Mouse (Mus musculus): Measurements from ENCODE around the gene Dkc1. TPM values are rescaled to one million over a fixed set of nuclear protein-coding genes. Genes with fewer than 3 reads are reported as not detected.

Gene Dkc1
- polyA plus RNA-seq (2012) = 8.1 and 11.1 TPM in 2 replicates

DNA sequence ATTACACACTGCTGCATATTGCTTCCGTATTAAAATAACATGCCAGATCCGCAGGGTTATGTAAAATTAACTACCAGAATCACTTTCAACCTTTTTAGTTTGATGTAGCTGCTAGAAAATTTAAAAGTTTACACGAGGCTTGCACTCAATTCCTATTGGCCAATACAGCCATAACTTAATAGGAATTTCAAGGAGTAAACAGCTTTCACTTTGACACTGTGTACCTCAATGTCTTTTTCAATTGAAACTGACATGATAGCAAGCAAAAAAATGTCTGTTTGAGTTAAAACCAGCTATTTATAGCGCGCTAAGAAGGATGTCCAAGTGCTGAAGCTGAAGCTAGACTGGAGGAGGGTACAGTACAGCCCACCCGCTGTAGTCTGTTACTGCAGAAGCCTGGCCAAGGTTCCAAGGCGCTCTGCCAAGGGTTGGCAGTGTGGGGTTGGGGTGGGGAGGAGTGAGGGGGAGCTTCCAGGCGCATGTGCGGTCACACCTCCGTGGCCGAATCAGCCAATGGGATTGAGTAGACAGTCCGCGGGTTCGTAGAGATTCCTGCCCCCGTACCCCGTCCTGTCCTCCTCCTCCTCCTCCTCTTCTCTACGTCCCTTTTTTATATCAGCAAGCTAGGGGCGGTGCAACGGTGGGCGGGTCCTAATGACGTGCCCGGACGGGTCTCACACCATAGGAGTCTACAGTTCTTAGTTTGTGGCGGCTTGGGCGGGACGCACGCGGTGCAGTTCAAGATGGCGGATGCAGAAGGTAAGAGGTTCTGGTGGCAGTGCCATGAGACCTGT, at the start of gene Dkc1:
Gene Dkc1, plus strand, starts transcription at position 486 of the 794 bp plus-strand sequence.
- TF ChIP-seq GATA1 (IDR thresholded peaks at IDR 0.05; ENCODE audit: low read length) = no peak

DNA sequence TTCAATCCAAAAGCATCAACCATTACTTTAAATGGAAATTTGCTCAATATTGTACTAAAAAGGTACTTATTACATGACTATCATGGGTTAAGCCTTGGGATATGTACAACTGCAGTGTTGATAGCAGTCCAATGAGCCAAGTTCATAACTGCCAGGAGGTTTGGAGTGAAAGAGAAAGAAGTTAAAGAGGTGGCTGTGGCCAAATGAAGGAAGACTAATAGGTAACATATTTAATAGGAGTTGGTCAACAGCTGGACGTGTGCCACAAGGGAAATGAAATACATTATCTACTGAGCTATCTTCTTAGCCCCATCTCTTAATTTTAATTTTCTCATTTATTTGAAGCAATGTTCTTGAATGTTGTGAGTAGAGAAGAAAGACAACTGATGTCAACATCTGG, 49.7 kb upstream of the Dkc1 start:
- no peak for TF ChIP-seq GATA1 (IDR thresholded peaks at IDR 0.05; ENCODE audit: low read length)

DNA sequence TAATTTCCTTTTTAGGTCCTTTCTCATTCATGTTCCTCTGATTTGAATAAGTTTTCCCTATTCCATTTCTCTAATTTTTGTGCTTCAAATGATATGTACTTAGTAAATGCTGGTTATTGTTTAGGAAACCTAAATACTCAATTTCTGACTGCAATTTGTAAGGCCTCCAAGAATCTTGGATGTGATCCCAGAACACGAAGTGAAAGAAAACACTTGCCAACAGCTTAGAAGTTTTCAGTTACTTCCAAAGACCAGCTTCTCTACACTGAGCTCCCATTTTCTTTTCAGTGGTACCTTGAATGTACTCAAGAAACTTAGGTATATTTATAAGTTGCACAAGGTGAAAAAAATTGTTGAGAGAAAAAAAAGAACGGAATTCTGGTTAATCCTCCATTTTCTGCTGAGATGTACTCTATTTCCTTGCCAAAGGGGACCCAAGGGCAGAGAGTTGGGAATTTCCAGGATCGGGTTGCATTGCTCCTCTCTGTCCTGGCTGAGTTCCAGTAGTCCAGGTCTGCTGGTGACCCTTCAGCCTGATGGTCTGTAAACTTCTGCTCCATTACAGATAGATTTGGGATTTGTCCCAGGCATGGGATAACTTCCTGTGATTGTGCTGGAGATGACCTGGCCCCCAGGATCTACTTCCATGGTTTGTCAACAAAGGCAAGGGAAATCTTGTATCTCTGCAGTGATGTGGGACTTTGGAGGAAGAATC, 48.6 kb upstream of the Dkc1 start:
- no peak for TF ChIP-seq GATA1 (IDR thresholded peaks at IDR 0.05; ENCODE audit: low read length)

DNA sequence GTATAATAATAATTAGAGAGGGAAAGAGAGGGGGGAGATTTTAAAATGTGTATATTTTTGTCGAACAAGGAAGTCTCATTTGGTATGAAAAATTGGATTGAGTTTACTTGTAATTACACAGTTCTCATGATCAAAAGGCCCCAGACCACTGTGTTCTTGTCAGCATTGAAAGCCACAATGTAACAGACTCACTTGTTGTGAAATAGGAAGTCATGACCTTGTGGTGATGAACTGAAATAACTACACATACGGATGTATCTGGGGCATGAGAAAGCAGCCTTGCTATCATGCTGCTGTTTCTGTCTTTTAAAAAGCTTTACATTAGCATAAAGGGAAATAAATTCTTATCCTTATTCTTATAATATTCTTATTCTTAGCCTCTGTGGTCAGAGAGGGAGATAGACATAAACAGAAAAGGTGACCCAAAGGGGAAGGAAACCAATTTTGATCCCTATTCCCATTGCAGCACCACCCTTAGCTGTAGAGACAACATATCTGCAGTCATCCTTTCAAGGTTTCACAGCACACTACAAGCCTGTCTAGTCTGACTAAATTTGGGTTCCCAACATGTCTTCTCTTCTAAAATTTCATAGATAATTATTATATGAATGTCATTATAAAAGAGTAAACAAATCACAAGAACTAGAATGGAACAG, 39.4 kb upstream of the Dkc1 start:
- TF ChIP-seq GATA1 (IDR thresholded peaks at IDR 0.05; ENCODE audit: low read length) = no peak

DNA sequence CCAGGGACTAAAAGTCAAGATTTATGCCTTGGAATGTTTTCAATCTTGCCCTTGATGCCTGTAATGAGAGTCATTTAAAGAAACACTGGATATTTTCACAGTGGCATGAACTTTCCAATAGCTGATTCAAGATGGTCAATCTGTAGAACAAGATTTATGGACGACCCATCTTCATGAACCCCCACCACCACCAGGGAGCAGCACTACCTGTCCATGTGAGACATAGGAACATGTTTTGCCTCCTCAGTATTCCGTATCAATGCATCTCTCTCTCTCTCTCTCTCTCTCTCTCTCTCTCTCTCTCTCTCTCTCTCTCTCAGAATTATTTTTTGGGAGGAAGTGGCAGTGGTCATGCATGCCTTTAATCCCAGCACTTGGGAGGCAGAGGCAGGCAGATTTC, 13.3 kb upstream of the Dkc1 start:
- TF ChIP-seq GATA1 (IDR thresholded peaks at IDR 0.05; ENCODE audit: low read length) = no peak

GRCm38 (mm10) chrX:75083982-75084773, 11.5 kb upstream of the Dkc1 start:
- no peak for TF ChIP-seq GATA1 (IDR thresholded peaks at IDR 0.05; ENCODE audit: low read length)

GRCm38 (mm10) chrX:75084774-75085508, 10.7 kb upstream of the Dkc1 start, which contains the start of gene Gab3:
Gene Gab3 (minus strand): TSS chrX:75085458.
- no peak for TF ChIP-seq GATA1 (IDR thresholded peaks at IDR 0.05; ENCODE audit: low read length)

GRCm38 (mm10) chrX:75085654-75086053, 10.0 kb upstream of the Dkc1 start:
- TF ChIP-seq GATA1 (IDR thresholded peaks at IDR 0.05; ENCODE audit: low read length) = no peak

DNA sequence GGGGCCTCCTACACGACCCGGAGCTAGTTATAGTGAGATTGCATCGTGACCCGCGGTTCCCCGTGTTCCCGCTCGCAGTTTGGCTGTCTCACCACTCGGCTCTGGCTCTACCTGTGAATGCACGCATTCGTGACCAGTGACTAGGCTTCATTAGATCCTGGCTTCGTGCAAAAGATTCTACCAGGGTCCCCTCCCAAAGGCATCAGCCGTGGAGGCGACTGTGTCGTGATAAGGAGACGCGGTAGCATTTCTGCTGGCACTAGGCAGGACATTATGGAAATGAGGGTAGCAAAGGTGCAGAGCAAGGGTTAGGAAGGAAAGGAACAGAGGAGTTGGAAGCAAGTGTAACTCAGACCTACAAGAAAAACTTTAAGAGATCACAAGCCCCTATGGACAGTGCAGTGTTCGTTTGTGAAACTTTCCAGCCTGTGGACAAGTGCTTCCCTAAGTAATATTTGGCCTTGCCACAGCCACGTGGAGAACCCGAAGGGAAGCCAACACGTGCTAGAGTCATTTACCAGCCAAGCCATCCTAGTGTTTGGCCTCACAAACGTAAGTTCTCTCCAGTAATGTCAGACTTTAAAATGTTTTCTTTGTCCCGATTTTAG, 613 bp downstream of the Dkc1 start:
- no peak for TF ChIP-seq GATA1 (IDR thresholded peaks at IDR 0.05; ENCODE audit: low read length)

DNA sequence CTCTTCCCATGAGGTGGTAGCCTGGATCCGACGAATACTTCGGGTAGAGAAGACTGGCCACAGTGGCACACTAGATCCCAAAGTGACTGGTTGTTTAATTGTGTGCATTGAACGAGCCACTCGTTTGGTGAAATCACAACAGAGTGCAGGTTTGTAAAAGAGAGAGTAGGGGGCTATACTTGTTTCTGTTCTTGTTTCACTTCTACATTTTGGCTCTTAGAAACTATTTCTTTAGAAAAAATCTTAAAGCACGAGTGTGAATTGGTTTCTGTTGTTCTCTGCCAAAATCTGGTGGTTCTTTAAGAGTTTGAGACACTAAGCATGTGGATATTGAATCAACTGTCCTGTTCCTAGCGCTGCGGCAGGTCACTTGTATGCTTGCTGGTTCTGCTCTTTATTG, 3.1 kb downstream of the Dkc1 start:
- TF ChIP-seq GATA1 (IDR thresholded peaks at IDR 0.05; ENCODE audit: low read length) = no peak

GRCm38 (mm10) chrX:75102293-75102692, 6.6 kb downstream of the Dkc1 start:
- peak; percentile 34 for TF ChIP-seq GATA1 (IDR thresholded peaks at IDR 0.05; ENCODE audit: low read length)

GRCm38 (mm10) chrX:75115550-75115949, 19.9 kb downstream of the Dkc1 start:
- no peak for TF ChIP-seq GATA1 (IDR thresholded peaks at IDR 0.05; ENCODE audit: low read length)

- no peak for TF ChIP-seq GATA1 (IDR thresholded peaks at IDR 0.05; ENCODE audit: low read length)
These were observed 30.0 kb downstream of the Dkc1 start for GRCm38 (mm10) chrX:75125606-75126005.

DNA sequence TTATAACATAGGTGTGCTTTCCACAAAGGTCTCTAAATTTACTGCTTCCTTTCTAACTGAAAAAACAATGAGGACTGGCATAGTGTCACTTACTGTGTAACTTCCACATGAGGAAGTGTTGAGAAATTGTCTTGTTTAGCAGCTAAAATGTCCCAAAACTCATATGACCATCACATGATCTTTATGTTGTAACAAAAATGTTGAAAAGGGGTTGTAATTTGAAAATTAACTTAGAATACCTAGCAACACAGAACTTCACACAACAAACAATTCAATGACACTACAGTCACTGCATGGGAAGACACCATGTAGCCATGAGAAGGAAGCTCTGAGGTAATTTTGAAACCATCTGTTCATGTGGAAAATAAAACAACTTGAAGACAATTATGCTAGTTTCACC, 31.2 kb downstream of the Dkc1 start:
- TF ChIP-seq GATA1 (IDR thresholded peaks at IDR 0.05; ENCODE audit: low read length) = no peak

Measured in G1E-ER4 (cell line).